Mouse (Mus musculus) liver, postnatal 0 days (tissue): Measurements from ENCODE around the gene Slc30a6. TPM values are rescaled to one million over a fixed set of nuclear protein-coding genes. Genes with fewer than 3 reads are reported as not detected.

Experiments
- ATAC-seq: fragments of 200-750 bp; cut with Nextera tagmentation; 2 replicates; pipeline ENCODE4 v1.8.0; 2017; ENCODE audit warnings: mild to moderate bottlenecking, moderate library complexity
- DNase-seq: peaks from one replicate; pipeline ENCODE4 v3.0.0-alpha.2; 2016
- H3K27ac ChIP-seq: fragments of 300-500 bp; sonication (generic); 2 replicates; pipeline ENCODE4 v1.5.1; 2014; ENCODE audit warnings: antibody characterized with exemption, moderate library complexity, mild to moderate bottlenecking, low read depth
- H3K27me3 ChIP-seq: fragments of 300-500 bp; sonication (generic); 2 replicates; pipeline ENCODE4 v1.6.1; 2014; ENCODE audit warnings: low read length, control low read depth, mixed read lengths; ENCODE audit not compliant: insufficient read depth
- H3K36me3 ChIP-seq: fragments of 300-500 bp; sonication (generic); replicated peaks from 2 replicates; pipeline ENCODE4 v1.6.1; 2014; ENCODE audit warnings: mild to moderate bottlenecking, control low read depth, low read length, moderate library complexity, mixed read lengths; ENCODE audit not compliant: insufficient read depth
- H3K4me1 ChIP-seq: fragments of 300-500 bp; sonication (generic); 2 replicates; pipeline ENCODE4 v1.6.1; 2014; ENCODE audit warnings: antibody characterized with exemption, mild to moderate bottlenecking, control low read depth; ENCODE audit not compliant: insufficient read depth
- H3K4me2 ChIP-seq: fragments of 300-500 bp; sonication (generic); 2 replicates; pipeline ENCODE4 v1.6.1; 2014; ENCODE audit warnings: low read depth, mild to moderate bottlenecking, low read length, moderate library complexity, mixed read lengths
- H3K4me3 ChIP-seq: fragments of 300-500 bp; sonication (generic); 2 replicates; pipeline ENCODE4 v1.5.1; 2014; ENCODE audit warnings: low read depth, low read length
- H3K9ac ChIP-seq: fragments of 300-500 bp; sonication (generic); replicated peaks from 2 replicates; pipeline ENCODE4 v1.6.1; 2014; ENCODE audit warnings: mild to moderate bottlenecking, moderate library complexity
- H3K9me3 ChIP-seq: fragments of 300-500 bp; sonication (generic); 2 replicates; pipeline ENCODE4 v1.6.1; 2016; ENCODE audit warnings: mild to moderate bottlenecking, control low read depth, low read length, mixed read lengths
- CTCF ChIP-seq: sonication (generic); IDR thresholded peaks from 2 replicates; pipeline ENCODE4 v1.5.1; 2016; ENCODE audit warnings: antibody characterized with exemption, low read depth
- EP300 ChIP-seq: IDR thresholded peaks from 2 replicates; pipeline ENCODE4 v1.6.1; 2016; ENCODE audit warnings: antibody characterized with exemption, low read depth, mild to moderate bottlenecking
- WGBS: fragments of 180-500 bp; shearing (Covaris S2); extraction: QIAGEN DNeasy Blood & Tissue Kit; methylation state at CpG from one replicate; pipeline ENCODE4 v1.1.7; 2014; ENCODE audit not compliant: insufficient replicate concordance; 5-methylcytosine and 5-hydroxymethylcytosine counted together
- polyA plus RNA-seq: library from polyadenylated mRNA; unstranded; fragments of >200 nt; fragmentation: Nextera tagmentation; extraction: Ambion mirVana; gene quantifications from 2 replicates; pipeline ENCODE4 v1.2.1, GENCODE M21; 2015

Gene Slc30a6
- polyA plus RNA-seq, 1 experiment from 2014 or later: 16.9 TPM

GRCm38 (mm10) chr17:74396766-74397165 is 1.4 kb downstream of the Slc30a6 start:
- Histone ChIP-seq H3K9ac (no peak overlapping the region; the same call in 1 of the 2 replicates), H3K4me2 (peak overlapping the region; percentile 78), H3K27ac (no peak overlapping the region), H3K4me1 (peaks cover 15% of the 10 kb centered on the region), H3K36me3 (no peaks in the 10 kb centered on the region), H3K4me3 (peak overlapping the region; percentile 96), H3K27me3 (no peaks in the 10 kb centered on the region), H3K9me3 (no peaks in the 10 kb centered on the region)
- no peak for ATAC-seq
- 60% methylated on average over 4 of the region's 4 CpGs for WGBS
- no peak for DNase-seq
- TF ChIP-seq CTCF (no peak), EP300 (no peak)

DNA sequence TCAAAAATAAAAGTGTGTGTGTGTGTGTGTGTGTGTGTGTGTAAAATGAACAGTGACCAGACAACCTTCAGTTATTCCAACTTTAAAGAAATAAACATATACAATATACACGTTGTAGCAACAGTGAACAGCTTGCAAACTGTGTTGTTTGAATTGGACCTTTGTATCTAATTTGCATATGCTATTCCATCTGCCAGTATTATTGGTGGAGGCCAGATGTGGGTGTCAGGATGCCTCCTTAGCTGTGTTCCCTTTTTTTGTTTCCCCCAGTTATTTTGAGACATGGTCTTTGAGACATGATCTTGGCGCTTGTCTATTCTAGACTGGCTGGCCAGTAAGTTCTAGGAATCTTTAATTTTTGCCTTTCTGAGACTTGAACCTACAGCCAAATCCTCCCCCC is 1.8 kb downstream of the Slc30a6 start:
- Histone ChIP-seq H3K4me1 (peaks cover 15% of the 10 kb centered on the region), H3K9ac (no peak overlapping the region), H3K27me3 (no peaks in the 10 kb centered on the region), H3K4me2 (no peak overlapping the region), H3K4me3 (no peak overlapping the region), H3K36me3 (0 out of 2 replicates have a peak, but pooled peaks cover 2% of the 10 kb centered on the region), H3K9me3 (no peaks in the 10 kb centered on the region), H3K27ac (no peak overlapping the region)
- no peak for DNase-seq
- no peak for TF ChIP-seq CTCF
- no peak for TF ChIP-seq EP300
- ATAC-seq: no peak
- 64% methylated on average over 2 of the region's 2 CpGs for WGBS

- Histone ChIP-seq H3K27ac (no peak overlapping the region), H3K27me3 (no peaks in the 10 kb centered on the region), H3K36me3 (peaks cover 37% of the 10 kb centered on the region), H3K9ac (no peak overlapping the region), H3K4me2 (no peak overlapping the region), H3K4me3 (no peak overlapping the region), H3K4me1 (no peaks in the 10 kb centered on the region), H3K9me3 (no peaks in the 10 kb centered on the region)
- DNase-seq (no peak), ATAC-seq (no peak)
- WGBS: 86% methylated on average over 12 of the region's 12 CpGs
- TF ChIP-seq CTCF (no peak), EP300 (no peak)
Measured at GRCm38 (mm10) chr17:74402486-74403222, 7.2 kb downstream of the Slc30a6 start.

- no peak for ATAC-seq
- H3K4me3 ChIP-seq: no peak overlapping the region
- H3K9ac ChIP-seq: no peak overlapping the region
- H3K27me3 ChIP-seq: no peaks in the 10 kb centered on the region
- H3K9me3 ChIP-seq: no peaks in the 10 kb centered on the region
- TF ChIP-seq EP300 (no peak), CTCF (no peak)
- H3K36me3 ChIP-seq: peaks cover 48% of the 10 kb centered on the region
- 80% methylated on average over 8 of the region's 8 CpGs for WGBS
- no peak for DNase-seq
- no peak overlapping the region for H3K4me2 ChIP-seq
- H3K27ac ChIP-seq: no peak overlapping the region
- H3K4me1 ChIP-seq: no peaks in the 10 kb centered on the region
Measured at GRCm38 (mm10) chr17:74406487-74406886, 11.1 kb downstream of the Slc30a6 start.

DNA sequence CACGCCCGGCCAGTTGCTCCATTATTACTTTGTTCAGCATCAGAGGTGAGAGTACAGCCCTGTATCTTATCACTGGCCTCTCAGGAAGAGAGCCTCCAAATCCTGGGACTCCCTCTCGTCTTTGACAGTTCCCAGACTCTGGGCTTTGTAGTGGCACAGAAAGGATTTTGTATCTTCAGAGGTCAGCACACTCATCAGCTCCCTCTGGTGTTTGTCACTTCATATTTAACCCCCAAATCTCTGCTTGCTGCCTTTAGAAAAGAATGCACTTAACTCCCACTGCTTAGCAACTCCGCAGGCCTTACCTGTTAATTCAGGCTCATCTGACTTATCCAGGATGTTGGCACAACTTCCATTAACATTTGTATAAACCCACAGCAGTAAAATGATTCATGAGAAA is 14.3 kb downstream of the Slc30a6 start:
- WGBS: 76% methylated on average over 4 of the region's 4 CpGs
- TF ChIP-seq EP300 (no peak), CTCF (peak; percentile 51)

DNA sequence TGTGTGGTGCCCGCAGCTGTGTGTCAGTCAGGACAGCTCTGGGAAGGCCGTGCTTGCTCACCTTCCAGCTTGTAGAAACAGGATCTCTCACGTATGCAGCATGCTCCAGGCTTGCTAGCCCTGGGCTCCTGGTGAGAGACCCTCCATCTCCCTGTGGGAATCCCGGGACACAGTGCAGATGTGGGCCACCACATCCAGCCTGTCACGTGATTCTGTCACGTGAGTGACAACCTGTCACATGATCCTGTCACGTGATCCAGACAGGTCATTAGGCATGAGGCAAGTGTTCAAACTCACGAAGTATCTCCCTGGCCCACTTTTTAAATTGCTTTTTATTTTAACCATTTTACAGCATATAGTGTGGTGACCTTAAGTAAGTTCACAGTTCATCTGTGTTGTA is 17.9 kb downstream of the Slc30a6 start:
- Histone ChIP-seq H3K36me3 (peaks cover 42% of the 10 kb centered on the region), H3K4me3 (no peak overlapping the region), H3K4me1 (no peaks in the 10 kb centered on the region), H3K9ac (no peak overlapping the region), H3K27ac (no peak overlapping the region), H3K27me3 (no peaks in the 10 kb centered on the region), H3K4me2 (no peak overlapping the region), H3K9me3 (no peaks in the 10 kb centered on the region)
- TF ChIP-seq EP300 (no peak), CTCF (no peak)
- WGBS: 83% methylated on average over 8 of the region's 8 CpGs
- DNase-seq: no peak
- ATAC-seq: no peak

More for the DNA sequence above, 14.3 kb downstream of the Slc30a6 start:
- DNase-seq: no peak
- Histone ChIP-seq H3K4me3 (no peak overlapping the region), H3K36me3 (peaks cover 43% of the 10 kb centered on the region), H3K27me3 (no peaks in the 10 kb centered on the region), H3K9me3 (no peaks in the 10 kb centered on the region), H3K4me1 (no peaks in the 10 kb centered on the region), H3K4me2 (no peak overlapping the region), H3K9ac (no peak overlapping the region), H3K27ac (no peak overlapping the region)
- no peak for ATAC-seq

DNA sequence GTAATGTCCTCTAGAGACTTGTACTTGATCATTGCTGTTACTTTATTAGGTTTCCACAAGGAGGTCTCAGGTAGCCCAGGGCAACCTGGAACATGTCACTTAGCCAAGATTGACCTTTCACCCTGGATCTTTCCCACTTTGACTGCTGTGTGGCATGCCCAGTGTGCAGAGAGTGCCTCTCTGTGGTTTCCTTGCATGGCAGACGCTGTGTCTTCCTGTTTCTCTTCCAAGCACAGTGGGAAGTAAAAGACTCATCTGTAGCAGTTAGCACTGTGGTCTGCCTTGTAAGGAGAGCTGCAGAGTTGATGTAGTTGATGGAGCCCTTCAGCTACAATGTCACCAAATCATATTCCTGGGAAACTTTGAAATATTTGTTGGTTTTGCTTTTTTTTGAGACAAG is 19.3 kb downstream of the Slc30a6 start:
- ATAC-seq: no peak
- DNase-seq: no peak
- Histone ChIP-seq H3K4me3 (no peak overlapping the region), H3K27me3 (no peaks in the 10 kb centered on the region), H3K27ac (no peak overlapping the region), H3K9ac (no peak overlapping the region), H3K4me1 (no peaks in the 10 kb centered on the region), H3K9me3 (no peaks in the 10 kb centered on the region), H3K36me3 (peaks cover 49% of the 10 kb centered on the region), H3K4me2 (no peak overlapping the region)
- TF ChIP-seq CTCF: no peak
- TF ChIP-seq EP300: no peak
- 29% methylated on average over 1 of the region's 1 CpGs for WGBS
